Mouse (Mus musculus): Measurements from ENCODE around the gene Rbfox1. TPM values are rescaled to one million over a fixed set of nuclear protein-coding genes. Genes with fewer than 3 reads are reported as not detected.

Rbfox1 gene
- polyA plus RNA-seq, 1 experiment, result 1.5 TPM

DNA sequence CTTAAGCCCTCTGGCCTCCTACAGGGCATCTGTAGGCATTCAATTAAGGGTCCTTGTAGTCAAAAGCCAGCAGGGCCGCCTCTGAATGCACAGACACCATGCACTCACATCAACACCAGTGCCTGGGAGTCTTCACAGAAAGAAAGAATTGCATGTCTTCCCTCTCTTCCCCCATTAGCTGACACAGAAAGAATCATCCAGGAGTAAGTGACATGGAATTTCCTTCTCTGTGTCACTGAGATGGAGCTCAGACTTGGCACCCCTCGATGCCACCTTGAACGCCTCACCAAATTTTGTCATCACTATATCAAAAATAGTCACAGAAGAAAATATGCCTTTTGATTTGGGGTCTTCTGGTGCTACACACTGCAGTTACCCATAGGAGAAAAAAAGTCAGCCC lies 1151.4 kb downstream of the Rbfox1 start:
- Histone ChIP-seq H3K27ac (replicated peaks; ENCODE audit: low read depth, low read length) (no peak overlapping the region), H3K4me1 (ENCODE audit: control insufficient read depth, insufficient read depth, insufficient read length, low read length) (no peaks in the 10 kb centered on the region), H3K4me3 (ENCODE audit: insufficient read depth, low read depth, low read length) (no peak overlapping the region)

GRCm38 (mm10) chr16:7036988-7037387 lies 1151.8 kb downstream of the Rbfox1 start:
- Histone ChIP-seq H3K27ac (replicated peaks; ENCODE audit: low read depth, low read length) (no peak overlapping the region), H3K4me1 (ENCODE audit: control insufficient read depth, insufficient read depth, insufficient read length, low read length) (no peaks in the 10 kb centered on the region), H3K4me3 (ENCODE audit: insufficient read depth, low read depth, low read length) (no peak overlapping the region)

GRCm38 (mm10) chr16:7038639-7039260 lies 1153.6 kb downstream of the Rbfox1 start:
- H3K4me1 ChIP-seq (ENCODE audit: control insufficient read depth, insufficient read depth, insufficient read length, low read length), result no peaks in the 10 kb centered on the region
- H3K4me3 ChIP-seq (ENCODE audit: insufficient read depth, low read depth, low read length), result no peak overlapping the region
- H3K27ac ChIP-seq (replicated peaks; ENCODE audit: low read depth, low read length), result no peak overlapping the region

DNA sequence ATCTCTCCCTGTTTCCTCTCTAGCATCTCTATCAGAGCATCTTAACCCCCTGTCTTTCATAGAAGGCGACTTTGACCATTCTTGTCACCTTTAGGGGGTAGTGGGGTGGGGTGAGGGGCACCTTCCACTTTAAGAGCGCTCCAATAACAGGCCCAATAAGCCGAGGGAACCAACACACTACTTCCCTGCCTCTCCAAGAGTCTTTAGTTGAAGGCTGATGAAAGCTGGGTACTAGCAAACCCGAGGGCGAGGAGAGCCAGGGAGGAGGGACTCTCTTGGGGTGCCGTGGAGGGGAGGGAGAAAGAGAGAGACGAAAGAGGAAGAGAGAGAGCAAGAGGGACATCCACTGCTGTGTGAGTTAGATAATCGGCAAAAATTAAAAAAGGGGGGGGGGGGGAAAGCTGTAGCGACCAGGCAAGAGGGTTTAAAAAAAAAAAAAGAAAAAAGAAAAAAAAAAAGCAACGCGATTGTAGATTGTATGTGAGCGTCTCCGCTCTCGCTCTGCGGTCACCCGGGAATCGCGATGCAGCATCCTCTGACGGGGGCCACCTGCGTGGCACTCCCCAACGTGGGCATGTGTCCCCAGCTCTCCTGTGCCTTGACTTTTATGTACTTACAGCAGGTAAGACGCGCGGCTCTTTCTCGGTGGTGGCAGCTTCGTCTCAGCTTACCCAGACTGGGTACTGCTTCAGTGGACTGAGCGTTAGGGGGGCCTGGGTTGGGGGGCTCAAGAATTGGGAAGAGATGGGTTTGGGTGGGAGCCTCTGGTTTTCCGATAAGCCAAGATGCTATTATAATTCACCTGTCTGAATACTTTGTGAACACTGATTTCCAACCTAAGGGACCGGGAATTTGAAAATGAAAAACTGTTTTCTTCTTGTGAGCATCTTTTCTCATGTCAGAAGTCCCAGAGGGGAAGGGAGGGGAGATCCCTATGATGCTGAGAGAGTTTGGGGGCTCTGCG lies 1154.5 kb downstream of the Rbfox1 start:
- Histone ChIP-seq H3K27ac (replicated peaks; ENCODE audit: low read depth, low read length) (no peak overlapping the region), H3K4me3 (ENCODE audit: insufficient read depth, low read depth, low read length) (no peak overlapping the region), H3K4me1 (ENCODE audit: control insufficient read depth, insufficient read depth, insufficient read length, low read length) (no peaks in the 10 kb centered on the region)

DNA sequence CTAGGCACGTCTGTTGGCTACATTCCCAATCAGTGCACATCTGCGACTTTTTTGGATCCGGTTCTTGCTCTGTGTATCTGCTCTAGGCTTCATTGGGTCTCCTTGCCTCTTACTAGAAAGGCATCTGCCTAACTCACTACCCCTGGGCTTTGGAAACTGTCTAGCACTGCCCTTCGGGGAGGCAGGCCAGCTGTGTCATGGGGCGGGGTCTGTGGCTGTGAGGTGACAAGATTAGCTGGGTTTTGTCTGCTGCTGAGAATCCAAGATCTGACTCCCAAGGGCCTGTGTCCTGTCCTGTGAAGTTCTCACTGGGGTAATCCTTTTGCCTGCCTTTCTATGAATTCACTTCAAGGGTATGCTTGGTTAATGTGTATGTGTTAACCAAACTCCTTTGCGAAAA lies 1155.5 kb downstream of the Rbfox1 start:
- H3K4me1 ChIP-seq (ENCODE audit: control insufficient read depth, insufficient read depth, insufficient read length, low read length), result no peaks in the 10 kb centered on the region
- H3K4me3 ChIP-seq (ENCODE audit: insufficient read depth, low read depth, low read length), result no peak overlapping the region
- H3K27ac ChIP-seq (replicated peaks; ENCODE audit: low read depth, low read length), result no peak overlapping the region

DNA sequence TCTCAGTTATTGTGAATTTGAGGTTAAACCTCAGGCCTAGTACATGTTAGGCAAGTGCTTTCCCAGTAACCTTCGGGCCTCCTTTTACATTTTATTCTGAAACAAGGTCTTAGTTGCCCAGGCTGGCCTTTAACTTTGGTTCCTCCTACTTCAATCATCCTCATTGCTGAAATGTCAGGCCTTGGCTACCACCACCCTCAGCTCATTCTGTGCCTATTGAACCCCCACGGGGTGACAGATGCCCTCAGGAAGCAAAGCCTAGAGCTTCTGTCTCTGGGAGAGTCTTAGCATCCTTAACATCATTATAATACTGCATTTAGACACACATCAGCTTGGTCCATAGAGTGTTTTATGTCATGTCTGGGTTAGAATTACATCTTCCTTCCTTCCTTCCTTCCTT lies 1162.3 kb downstream of the Rbfox1 start:
- Histone ChIP-seq H3K4me3 (ENCODE audit: insufficient read depth, low read depth, low read length) (no peak overlapping the region), H3K27ac (replicated peaks; ENCODE audit: low read depth, low read length) (no peak overlapping the region), H3K4me1 (ENCODE audit: control insufficient read depth, insufficient read depth, insufficient read length, low read length) (no peaks in the 10 kb centered on the region)

DNA sequence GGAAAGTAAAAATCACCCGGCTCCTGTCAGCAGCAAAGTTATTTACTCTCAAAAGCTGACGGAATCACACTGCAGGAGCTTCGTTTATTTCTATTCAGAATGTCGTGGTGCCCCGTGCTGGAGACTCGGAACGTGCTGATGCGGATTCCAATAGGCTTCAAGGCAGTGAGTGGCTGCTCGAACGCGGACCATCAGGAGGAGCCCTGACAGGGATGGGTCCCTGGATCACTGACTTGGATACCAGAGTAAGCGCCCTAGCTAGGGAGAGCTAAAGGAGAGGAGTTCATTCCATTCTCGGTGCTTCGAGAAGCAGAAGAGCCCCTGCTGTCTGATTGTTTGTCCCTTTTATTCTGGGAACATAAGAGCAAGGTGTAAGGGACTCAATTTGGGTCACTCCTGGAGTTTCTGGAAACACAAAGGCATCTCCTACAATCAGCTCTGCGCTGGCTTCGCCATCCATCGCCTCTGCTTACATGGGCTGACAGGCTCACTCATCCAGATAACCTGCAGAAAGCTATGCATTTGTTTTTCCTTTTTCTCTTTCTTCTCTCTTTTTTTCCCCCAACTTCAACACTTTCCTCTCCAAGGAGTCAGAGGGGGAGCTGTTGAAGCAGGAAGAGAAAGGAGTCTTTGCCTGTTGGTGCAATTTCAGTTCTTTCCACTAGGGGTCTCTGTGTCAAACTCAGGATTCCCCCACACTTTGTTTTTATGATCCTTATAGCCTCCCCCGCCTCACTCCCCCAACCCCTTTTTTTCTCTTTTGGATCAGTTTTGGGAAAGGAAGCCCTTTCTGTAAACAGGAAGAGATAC lies 1164.2 kb downstream of the Rbfox1 start:
- Histone ChIP-seq H3K27ac (replicated peaks; ENCODE audit: low read depth, low read length) (no peak overlapping the region), H3K4me3 (ENCODE audit: insufficient read depth, low read depth, low read length) (no peak overlapping the region), H3K4me1 (ENCODE audit: control insufficient read depth, insufficient read depth, insufficient read length, low read length) (no peaks in the 10 kb centered on the region)

DNA sequence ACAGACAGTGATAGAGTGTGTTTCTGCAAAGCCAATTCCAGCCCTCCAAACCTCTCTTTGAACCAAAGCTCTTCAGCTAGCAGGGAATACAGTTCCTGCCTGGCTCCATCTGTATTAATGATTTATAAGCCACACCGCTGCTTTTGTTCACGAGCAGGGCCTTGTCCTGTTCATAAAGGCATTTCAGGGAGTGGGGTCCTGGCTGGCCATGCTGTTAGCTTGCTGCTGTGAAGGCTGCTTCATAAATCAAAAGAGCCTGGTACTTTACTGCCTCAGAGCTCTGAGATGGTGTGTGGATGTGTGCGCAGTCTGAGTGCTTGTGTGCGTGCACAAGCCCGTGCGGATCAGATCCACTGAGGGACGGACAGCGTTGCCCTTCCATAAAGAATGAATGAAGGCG lies 1165.8 kb downstream of the Rbfox1 start:
- H3K27ac ChIP-seq (replicated peaks; ENCODE audit: low read depth, low read length), result no peak overlapping the region
- no peak overlapping the region for H3K4me3 ChIP-seq (ENCODE audit: insufficient read depth, low read depth, low read length)
- H3K4me1 ChIP-seq (ENCODE audit: control insufficient read depth, insufficient read depth, insufficient read length, low read length), result no peaks in the 10 kb centered on the region

GRCm38 (mm10) chr16:7051991-7052390 lies 1166.8 kb downstream of the Rbfox1 start:
- Histone ChIP-seq H3K27ac (replicated peaks; ENCODE audit: low read depth, low read length) (no peak overlapping the region), H3K4me1 (ENCODE audit: control insufficient read depth, insufficient read depth, insufficient read length, low read length) (no peaks in the 10 kb centered on the region), H3K4me3 (ENCODE audit: insufficient read depth, low read depth, low read length) (no peak overlapping the region)

- Histone ChIP-seq H3K4me3 (ENCODE audit: insufficient read depth, low read depth, low read length) (no peak overlapping the region), H3K27ac (replicated peaks; ENCODE audit: low read depth, low read length) (no peak overlapping the region), H3K4me1 (ENCODE audit: control insufficient read depth, insufficient read depth, insufficient read length, low read length) (no peaks in the 10 kb centered on the region)
These were observed 1167.3 kb downstream of the Rbfox1 start for GRCm38 (mm10) chr16:7052408-7052807.

DNA sequence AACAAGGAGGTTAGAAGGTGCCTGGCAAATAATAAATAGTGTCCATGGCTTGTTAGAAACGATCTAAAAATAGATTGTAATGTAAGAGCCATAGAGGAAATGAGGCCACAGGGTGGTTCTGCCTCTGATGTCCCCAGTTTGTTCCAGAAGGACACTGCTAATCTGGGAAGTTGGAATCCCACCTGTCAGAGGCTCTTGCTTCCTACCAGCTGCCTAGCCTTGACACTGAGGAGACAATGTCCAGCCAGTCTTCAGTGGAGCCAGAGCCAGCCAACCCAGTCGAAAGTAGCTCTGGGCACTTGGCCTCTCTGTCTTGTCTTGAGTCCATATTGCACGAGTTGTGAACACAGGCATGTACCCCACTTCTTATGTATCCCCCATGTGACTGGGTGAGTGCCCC lies 1172.6 kb downstream of the Rbfox1 start:
- Histone ChIP-seq H3K4me3 (ENCODE audit: insufficient read depth, low read depth, low read length) (no peak overlapping the region), H3K4me1 (ENCODE audit: control insufficient read depth, insufficient read depth, insufficient read length, low read length) (no peaks in the 10 kb centered on the region), H3K27ac (replicated peaks; ENCODE audit: low read depth, low read length) (no peak overlapping the region)

DNA sequence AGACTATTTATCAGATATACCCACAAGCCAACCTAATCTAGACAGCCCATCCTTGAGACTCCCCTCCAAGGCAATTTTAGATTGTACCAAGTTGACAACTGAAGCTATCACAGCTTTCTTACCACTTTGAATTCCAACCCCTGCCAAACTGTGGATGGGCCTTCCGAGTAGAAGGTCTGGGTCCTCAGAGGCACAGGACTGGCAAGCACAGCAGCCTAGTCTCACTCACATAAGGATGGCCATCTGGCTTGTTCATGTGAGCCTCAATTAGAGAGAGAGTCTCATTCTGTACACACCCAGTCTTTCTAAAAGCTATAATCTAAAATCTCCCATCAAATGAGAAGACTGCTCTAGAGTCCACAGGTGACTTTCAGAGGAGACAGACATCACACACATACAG lies 1173.4 kb downstream of the Rbfox1 start:
- Histone ChIP-seq H3K4me1 (ENCODE audit: control insufficient read depth, insufficient read depth, insufficient read length, low read length) (no peaks in the 10 kb centered on the region), H3K4me3 (ENCODE audit: insufficient read depth, low read depth, low read length) (no peak overlapping the region), H3K27ac (replicated peaks; ENCODE audit: low read depth, low read length) (no peak overlapping the region)

DNA sequence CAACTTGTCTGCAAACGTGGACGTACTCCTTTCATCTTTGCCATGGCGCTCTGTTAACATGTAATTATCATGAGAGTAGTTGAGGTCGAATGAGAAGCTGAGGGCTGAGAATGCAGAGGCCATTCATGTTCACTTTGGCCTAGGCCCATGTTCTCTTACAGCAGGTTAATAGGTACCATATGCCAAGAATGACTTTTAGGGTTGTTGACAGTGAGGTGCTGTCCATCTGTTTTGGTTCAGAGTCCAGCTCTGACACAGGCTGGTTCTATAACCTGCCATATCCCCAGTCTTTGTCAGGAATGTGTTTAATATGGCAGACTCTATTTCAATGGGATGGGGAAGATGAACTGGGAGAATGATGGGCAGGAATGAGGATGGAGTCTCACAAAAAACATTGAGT lies 1174.4 kb downstream of the Rbfox1 start:
- H3K27ac ChIP-seq (replicated peaks; ENCODE audit: low read depth, low read length), result no peak overlapping the region
- H3K4me1 ChIP-seq (ENCODE audit: control insufficient read depth, insufficient read depth, insufficient read length, low read length), result no peaks in the 10 kb centered on the region
- H3K4me3 ChIP-seq (ENCODE audit: insufficient read depth, low read depth, low read length), result no peak overlapping the region

DNA sequence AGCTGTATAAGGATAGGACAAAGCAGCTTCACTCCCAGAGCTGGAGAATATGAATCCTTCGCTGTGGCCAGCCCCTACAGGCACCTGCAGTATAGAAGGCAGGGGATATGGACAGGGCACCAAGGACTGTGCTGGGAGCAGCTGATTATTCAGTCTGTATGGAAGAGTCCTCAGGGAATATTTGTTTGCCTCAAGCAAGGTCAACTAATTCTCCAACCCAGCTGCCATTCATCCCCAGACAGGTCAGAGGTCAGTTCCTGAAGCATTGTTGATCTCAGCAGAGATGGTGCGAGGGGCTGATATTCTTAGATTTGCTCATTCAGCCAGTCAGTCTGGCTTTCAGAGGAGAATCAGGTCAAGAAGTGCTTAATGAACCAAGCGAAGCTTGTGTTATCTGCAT lies 1175.7 kb downstream of the Rbfox1 start:
- Histone ChIP-seq H3K4me3 (ENCODE audit: insufficient read depth, low read depth, low read length) (no peak overlapping the region), H3K4me1 (ENCODE audit: control insufficient read depth, insufficient read depth, insufficient read length, low read length) (no peaks in the 10 kb centered on the region), H3K27ac (replicated peaks; ENCODE audit: low read depth, low read length) (no peak overlapping the region)

GRCm38 (mm10) chr16:7062512-7062911 lies 1177.4 kb downstream of the Rbfox1 start:
- Histone ChIP-seq H3K27ac (replicated peaks; ENCODE audit: low read depth, low read length) (no peak overlapping the region), H3K4me1 (ENCODE audit: control insufficient read depth, insufficient read depth, insufficient read length, low read length) (no peaks in the 10 kb centered on the region), H3K4me3 (ENCODE audit: insufficient read depth, low read depth, low read length) (no peak overlapping the region)

Data from brown adipose tissue, adult 24 weeks (tissue).